Mouse (Mus musculus) midbrain, embryonic 10.5 days (tissue): ENCODE results near the gene Pld4. TPM values are rescaled to one million over a fixed set of nuclear protein-coding genes. Genes with fewer than 3 reads are reported as not detected.
A peak's percentile ranks its signal among the peaks of the same experiment; 100 is the strongest.

Source experiments
- DNase-seq: peaks from one replicate; pipeline ENCODE4 v3.0.0-alpha.2; 2017; ENCODE audit warnings: low spot score
- H3K27ac ChIP-seq: fragments of 300-500 bp; sonication (generic); replicated peaks from 2 replicates; pipeline ENCODE4 v1.5.1; 2016; ENCODE audit warnings: mild to moderate bottlenecking
- H3K27me3 ChIP-seq: fragments of 300-500 bp; sonication (generic); 2 replicates; pipeline ENCODE4 v1.6.1; 2016; ENCODE audit warnings: low read depth, mild to moderate bottlenecking; ENCODE audit not compliant: poor library complexity, severe bottlenecking
- H3K36me3 ChIP-seq: fragments of 300-500 bp; sonication (generic); 2 replicates; pipeline ENCODE4 v1.6.1; 2016; ENCODE audit warnings: mild to moderate bottlenecking, moderate library complexity
- H3K4me1 ChIP-seq: fragments of 300-500 bp; sonication (generic); 2 replicates; pipeline ENCODE4 v1.6.1; 2016
- H3K4me3 ChIP-seq: fragments of 300-500 bp; sonication (generic); 2 replicates; pipeline ENCODE4 v1.5.1; 2016; ENCODE audit warnings: mild to moderate bottlenecking, moderate library complexity
- H3K9me3 ChIP-seq: fragments of 300-500 bp; sonication (generic); replicated peaks from 2 replicates; pipeline ENCODE4 v1.6.1; 2016; ENCODE audit warnings: mild to moderate bottlenecking
- WGBS: fragments of 180-500 bp; shearing (Covaris S2); methylation state at CpG from one replicate; pipeline ENCODE4 v1.1.7; 2016; 5-methylcytosine and 5-hydroxymethylcytosine counted together
- polyA plus RNA-seq: library from polyadenylated mRNA; unstranded; fragments of >200 nt; fragmentation: Nextera tagmentation; extraction: Ambion mirVana; gene quantifications from 2 replicates; pipeline ENCODE4 v1.2.1, GENCODE M21; 2016

Pld4 gene
- polyA plus RNA-seq, 1 experiment from 2014 or later, result 3.7 TPM

- Histone ChIP-seq H3K27ac (no peak overlapping the region), H3K36me3 (no peaks in the 10 kb centered on the region), H3K4me3 (no peak overlapping the region), H3K27me3 (peaks cover 86% of the 10 kb centered on the region), H3K4me1 (peaks cover 46% of the 10 kb centered on the region), H3K9me3 (no peaks in the 10 kb centered on the region)
- no peak for DNase-seq
- WGBS, result 89% methylated on average over 10 of the region's 10 CpGs
Measured at GRCm38 (mm10) chr12:112799237-112799970, 38.9 kb downstream of the Pld4 start.

- Histone ChIP-seq H3K27me3 (peaks cover 88% of the 10 kb centered on the region), H3K9me3 (no peaks in the 10 kb centered on the region), H3K4me1 (peaks cover 36% of the 10 kb centered on the region), H3K36me3 (no peaks in the 10 kb centered on the region), H3K27ac (no peak overlapping the region), H3K4me3 (no peak overlapping the region)
- 9% methylated on average over 4 of the region's 4 CpGs for WGBS
- DNase-seq, result peak; percentile 59
Measured at GRCm38 (mm10) chr12:112800476-112800875, 40.0 kb downstream of the Pld4 start.

GRCm38 (mm10) chr12:112801864-112802846, 41.7 kb downstream of the Pld4 start, which contains the start of gene Ahnak2:
Gene Ahnak2 (minus strand): TSS chr12:112802657.
- H3K4me3 ChIP-seq, result peak within 1 kb of the TSS; percentile 81
- peaks cover 32% of the 10 kb centered on the region for H3K4me1 ChIP-seq
- no peaks in the 10 kb centered on the region for H3K36me3 ChIP-seq
- peak; percentile 85 for DNase-seq
- H3K27me3 ChIP-seq, result peaks cover 88% of the 10 kb centered on the region
- peak within 1 kb of the TSS; percentile 72; the same call in 1 of the 2 replicates for H3K27ac ChIP-seq
- WGBS, result 5% methylated on average over 55 of the region's 69 CpGs
- no peaks in the 10 kb centered on the region for H3K9me3 ChIP-seq

GRCm38 (mm10) chr12:112802917-112803316, 42.5 kb downstream of the Pld4 start:
- peak overlapping the region; percentile 81 for H3K4me3 ChIP-seq
- peaks cover 26% of the 10 kb centered on the region for H3K4me1 ChIP-seq
- WGBS, result 16% methylated on average over 3 of the region's 3 CpGs
- no peak for DNase-seq
- no peak overlapping the region for H3K27ac ChIP-seq
- no peaks in the 10 kb centered on the region for H3K9me3 ChIP-seq
- no peaks in the 10 kb centered on the region for H3K36me3 ChIP-seq
- peaks cover 81% of the 10 kb centered on the region for H3K27me3 ChIP-seq

- peaks cover 70% of the 10 kb centered on the region for H3K27me3 ChIP-seq
- 67% methylated on average over 13 of the region's 13 CpGs for WGBS
Measured at GRCm38 (mm10) chr12:112804046-112804445, 43.6 kb downstream of the Pld4 start.

GRCm38 (mm10) chr12:112806044-112806443, 45.6 kb downstream of the Pld4 start:
- no peak for DNase-seq
- Histone ChIP-seq H3K27me3 (peaks cover 56% of the 10 kb centered on the region), H3K27ac (no peak overlapping the region), H3K36me3 (no peaks in the 10 kb centered on the region), H3K9me3 (no peaks in the 10 kb centered on the region), H3K4me3 (no peak overlapping the region), H3K4me1 (peaks cover 51% of the 10 kb centered on the region)
- 82% methylated on average over 6 of the region's 6 CpGs for WGBS

More at GRCm38 (mm10) chr12:112804046-112804445, 43.6 kb downstream of the Pld4 start:
- H3K9me3 ChIP-seq, result no peaks in the 10 kb centered on the region
- no peak for DNase-seq
- H3K36me3 ChIP-seq, result no peaks in the 10 kb centered on the region
- no peak overlapping the region for H3K4me3 ChIP-seq
- peaks cover 36% of the 10 kb centered on the region for H3K4me1 ChIP-seq
- no peak overlapping the region; the same call in 1 of the 2 replicates for H3K27ac ChIP-seq

GRCm38 (mm10) chr12:112807796-112808195, 47.3 kb downstream of the Pld4 start:
- peaks cover 40% of the 10 kb centered on the region for H3K27me3 ChIP-seq
- peaks cover 37% of the 10 kb centered on the region for H3K4me1 ChIP-seq
- 87% methylated on average over 4 of the region's 4 CpGs for WGBS
- H3K36me3 ChIP-seq, result peaks cover 15% of the 10 kb centered on the region
- no peaks in the 10 kb centered on the region for H3K9me3 ChIP-seq
- no peak for DNase-seq
- no peak overlapping the region for H3K4me3 ChIP-seq
- H3K27ac ChIP-seq, result no peak overlapping the region

- Histone ChIP-seq H3K9me3 (no peaks in the 10 kb centered on the region), H3K36me3 (peaks cover 19% of the 10 kb centered on the region), H3K4me1 (peaks cover 33% of the 10 kb centered on the region), H3K27me3 (peaks cover 38% of the 10 kb centered on the region), H3K27ac (peak overlapping the region; percentile 75), H3K4me3 (peak overlapping the region; percentile 80)
- WGBS, result 71% methylated on average over 5 of the region's 5 CpGs
- no peak for DNase-seq
Measured at GRCm38 (mm10) chr12:112808212-112808586, 47.7 kb downstream of the Pld4 start.

GRCm38 (mm10) chr12:112808587-112809364, 48.3 kb downstream of the Pld4 start, which contains the start of gene Clba1:
Gene Clba1 (plus strand): TSS chr12:112808937.
- peak; percentile 92 for DNase-seq
- H3K4me1 ChIP-seq, result peaks cover 29% of the 10 kb centered on the region
- peaks cover 24% of the 10 kb centered on the region for H3K36me3 ChIP-seq
- H3K9me3 ChIP-seq, result no peaks in the 10 kb centered on the region
- H3K27me3 ChIP-seq, result peaks cover 33% of the 10 kb centered on the region
- peak within 1 kb of the TSS; percentile 75 for H3K27ac ChIP-seq
- H3K4me3 ChIP-seq, result peak within 1 kb of the TSS; percentile 80
- 2% methylated on average over 64 of the region's 64 CpGs for WGBS

- H3K9me3 ChIP-seq, result no peaks in the 10 kb centered on the region
- peak overlapping the region; percentile 75; the same call in 1 of the 2 replicates for H3K27ac ChIP-seq
- peaks cover 29% of the 10 kb centered on the region for H3K4me1 ChIP-seq
- H3K36me3 ChIP-seq, result peaks cover 33% of the 10 kb centered on the region
- 25% methylated on average over 8 of the region's 8 CpGs for WGBS
- DNase-seq, result no peak
- peaks cover 24% of the 10 kb centered on the region for H3K27me3 ChIP-seq
- peak overlapping the region; percentile 80 for H3K4me3 ChIP-seq
Measured at GRCm38 (mm10) chr12:112809641-112810040, 49.2 kb downstream of the Pld4 start.

GRCm38 (mm10) chr12:112810092-112810885, 49.8 kb downstream of the Pld4 start:
- H3K27me3 ChIP-seq, result peaks cover 19% of the 10 kb centered on the region
- no peak overlapping the region for H3K27ac ChIP-seq
- WGBS, result 67% methylated on average over 19 of the region's 19 CpGs
- H3K9me3 ChIP-seq, result no peaks in the 10 kb centered on the region
- peaks cover 40% of the 10 kb centered on the region for H3K36me3 ChIP-seq
- H3K4me3 ChIP-seq, result peak overlapping the region; percentile 80
- H3K4me1 ChIP-seq, result peaks cover 29% of the 10 kb centered on the region
- no peak for DNase-seq
